Mouse (Mus musculus) MEL (cell line): ENCODE results near the gene Golph3l. TPM values are rescaled to one million over a fixed set of nuclear protein-coding genes. Genes with fewer than 3 reads are reported as not detected.
A peak's percentile ranks its signal among the peaks of the same experiment; 100 is the strongest.

Source experiments
- DNase-seq: peaks from one replicate; pipeline ENCODE4 v3.0.0; 2011; ENCODE audit warnings: low read depth, low spot score
- H3K27ac ChIP-seq: 2 replicates; pipeline ENCODE4 v1.5.1; 2012; ENCODE audit warnings: low read depth, mild to moderate bottlenecking, control low read depth, low read length, moderate library complexity; ENCODE audit not compliant: control insufficient read depth
- H3K27me3 ChIP-seq, 2 experiments: fragments of 150-350 bp in 1 of 2; sonication (generic) in 1 of 2; 2 replicates each; pipeline ENCODE4 v1.6.1; 2012; ENCODE audit warnings: low read length in 2 of 2, mild to moderate bottlenecking in 2 of 2, improper control_type of control experiment in 1 of 2, moderate library complexity in 1 of 2; ENCODE audit not compliant: insufficient read depth in 2 of 2, control insufficient read depth in 1 of 2
- H3K36me3 ChIP-seq, 2 experiments: 2 replicates each; pipeline ENCODE4 v1.6.1; 2012 to 2014; ENCODE audit warnings: low read length in 2 of 2, improper control_type of control experiment in 1 of 2, inconsistent platforms in 1 of 2, mild to moderate bottlenecking in 1 of 2; ENCODE audit not compliant: insufficient read depth in 2 of 2, control insufficient read depth in 1 of 2
- H3K4me1 ChIP-seq, 2 experiments: fragments of 150-350 bp in 1 of 2; sonication (generic) in 1 of 2; 2 replicates each; pipeline ENCODE4 v1.6.1; 2012; ENCODE audit warnings: low read length in 2 of 2, improper control_type of control experiment in 1 of 2, mild to moderate bottlenecking in 1 of 2; ENCODE audit not compliant: insufficient read depth in 2 of 2, control insufficient read depth in 1 of 2
- H3K4me3 ChIP-seq, 2 experiments: fragments of 150-350 bp in 1 of 2; sonication (generic) in 1 of 2; 2 replicates each; pipeline ENCODE4 v1.5.1; 2012; ENCODE audit warnings: low read depth in 2 of 2, low read length in 2 of 2, mild to moderate bottlenecking in 2 of 2, moderate library complexity in 2 of 2, control low read depth in 1 of 2, improper control_type of control experiment in 1 of 2; ENCODE audit not compliant: control insufficient read depth in 1 of 2, insufficient read depth in 1 of 2
- H3K79me2 ChIP-seq: 2 replicates; pipeline ENCODE4 v1.6.1; 2012; ENCODE audit warnings: mild to moderate bottlenecking, low read length, moderate library complexity; ENCODE audit not compliant: control insufficient read depth, poor library complexity, insufficient read depth
- H3K9ac ChIP-seq: 2 replicates; pipeline ENCODE4 v1.6.1; 2012; ENCODE audit warnings: low read depth, mild to moderate bottlenecking, control low read depth, low read length, moderate library complexity; ENCODE audit not compliant: control insufficient read depth, poor library complexity, severe bottlenecking
- H3K9me3 ChIP-seq: fragments of 150-350 bp; sonication (generic); replicated peaks from 2 replicates; pipeline ENCODE4 v1.6.1; 2012; ENCODE audit warnings: mild to moderate bottlenecking, low read length, improper control_type of control experiment, moderate library complexity; ENCODE audit not compliant: insufficient read depth
- ELF1 ChIP-seq: IDR thresholded peaks from 2 replicates; pipeline ENCODE4 v1.6.1; 2014; ENCODE audit warnings: low read depth, mild to moderate bottlenecking, inconsistent platforms, low read length, improper control_type of control experiment, moderate library complexity
- EP300 ChIP-seq, 2 experiments: IDR thresholded peaks; 2 replicates each; pipeline ENCODE4 v1.6.1; 2011; ENCODE audit warnings: improper control_type of control experiment in 2 of 2, low read length in 2 of 2, low read depth in 1 of 2, mild to moderate bottlenecking in 1 of 2
- GABPA ChIP-seq: IDR thresholded peaks from 2 replicates; pipeline ENCODE4 v1.6.1; 2012; ENCODE audit warnings: low read depth, mild to moderate bottlenecking, inconsistent platforms, low read length, improper control_type of control experiment, moderate library complexity
- HCFC1 ChIP-seq: IDR thresholded peaks from 2 replicates; pipeline ENCODE4 v1.6.1; 2012; ENCODE audit warnings: low read depth, mild to moderate bottlenecking, inconsistent platforms, low read length, improper control_type of control experiment, moderate library complexity
- MAFK ChIP-seq: IDR thresholded peaks from 2 replicates; pipeline ENCODE4 v1.6.1; 2011; ENCODE audit warnings: low read depth, mild to moderate bottlenecking, low read length, improper control_type of control experiment, borderline replicate concordance
- MAZ ChIP-seq: IDR thresholded peaks from 2 replicates; pipeline ENCODE4 v1.6.1; 2012; ENCODE audit warnings: low read depth, mild to moderate bottlenecking, inconsistent platforms, low read length, improper control_type of control experiment
- MXI1 ChIP-seq: IDR thresholded peaks from 2 replicates; pipeline ENCODE4 v1.6.1; 2011; ENCODE audit warnings: mild to moderate bottlenecking, low read depth, low read length, improper control_type of control experiment
- NELFE ChIP-seq: IDR thresholded peaks from 2 replicates; pipeline ENCODE4 v1.6.1; 2011; ENCODE audit warnings: low read depth, low read length, improper control_type of control experiment
- NRF1 ChIP-seq: IDR thresholded peaks from 2 replicates; pipeline ENCODE4 v1.6.1; 2014; ENCODE audit warnings: low read depth, mild to moderate bottlenecking, inconsistent platforms, low read length, improper control_type of control experiment, moderate library complexity; ENCODE audit not compliant: poor library complexity, insufficient read depth, severe bottlenecking
- POLR2AphosphoS2 ChIP-seq: IDR thresholded peaks from 2 replicates; pipeline ENCODE4 v1.6.1; 2011; ENCODE audit warnings: low read length, improper control_type of control experiment
- POLR2AphosphoS5 ChIP-seq: IDR thresholded peaks from 2 replicates; pipeline ENCODE4 v1.6.1; 2012; ENCODE audit warnings: low read depth, borderline replicate concordance, mild to moderate bottlenecking, inconsistent platforms, low read length, moderate library complexity, mixed read lengths
- RAD21 ChIP-seq: IDR thresholded peaks from 2 replicates; pipeline ENCODE4 v1.6.1; 2011; ENCODE audit warnings: mild to moderate bottlenecking, low read depth, low read length, improper control_type of control experiment
- RCOR1 ChIP-seq: IDR thresholded peaks from 2 replicates; pipeline ENCODE4 v1.6.1; 2012; ENCODE audit warnings: low read depth, mild to moderate bottlenecking, inconsistent platforms, low read length, improper control_type of control experiment
- SIN3A ChIP-seq: IDR thresholded peaks from 2 replicates; pipeline ENCODE4 v1.6.1; 2012; ENCODE audit warnings: low read length, improper control_type of control experiment, inconsistent platforms
- TAL1 ChIP-seq: IDR thresholded peaks from 2 replicates; pipeline ENCODE4 v1.6.1; 2012; ENCODE audit warnings: mild to moderate bottlenecking, inconsistent platforms, low read length, moderate library complexity, mixed read lengths
- TBP ChIP-seq: IDR thresholded peaks from 2 replicates; pipeline ENCODE4 v1.8.0; 2011; ENCODE audit warnings: low read depth, low read length, improper control_type of control experiment
- USF2 ChIP-seq, 2 experiments: IDR thresholded peaks; 2 replicates each; pipeline ENCODE4 v1.6.1; 2011 to 2012; ENCODE audit warnings: improper control_type of control experiment in 2 of 2, low read length in 2 of 2, borderline replicate concordance in 1 of 2, inconsistent platforms in 1 of 2, low read depth in 1 of 2, mild to moderate bottlenecking in 1 of 2; ENCODE audit not compliant: insufficient read depth in 1 of 2
- ZMIZ1 ChIP-seq: IDR thresholded peaks from 2 replicates; pipeline ENCODE4 v1.6.1; 2012; ENCODE audit warnings: low read depth, mild to moderate bottlenecking, inconsistent platforms, low read length, improper control_type of control experiment, moderate library complexity
- polyA plus RNA-seq, 2 experiments: library from polyadenylated mRNA; stranded (reverse) in 1 of 2; unstranded in 1 of 2; fragments of >175 nt in 1 of 2; fragments of >200 nt in 1 of 2; gene quantifications; 2 replicates each; pipeline versions ENCODE4 v1.2.1 to v1.2.4; 2012; ENCODE audit warnings: low replicate concordance in 2 of 2, low read depth in 1 of 2; ENCODE audit not compliant: insufficient read length in 2 of 2, insufficient read depth in 1 of 2, missing spikeins in 1 of 2
- total RNA-seq: library from RNA; depleted of rRNA; stranded (reverse); fragments of 300-350 nt; gene quantifications from 2 replicates; pipeline ENCODE4 v1.2.3, GENCODE M21; 2012

Golph3l gene
- total and polyA plus RNA-seq, 3 experiments = 43.8 to 45.1 TPM; not detected in 1

- H3K4me1 ChIP-seq = peaks cover 23 to 24% of the 10 kb centered on the region in 2 experiments
- peak overlapping the region; percentile 64 to 90; a peak in 3 of 4 replicates for H3K4me3 ChIP-seq
- no peak for TF ChIP-seq GABPA
- TF ChIP-seq EP300 (IDR thresholded peaks at IDR 0.05; ENCODE audit: low read depth in 1 of 2, low read length in 2 of 2) = no peak
- TF ChIP-seq NRF1 = no peak
- TF ChIP-seq ELF1 = no peak
- no peak for TF ChIP-seq HCFC1
- no peak for TF ChIP-seq SIN3A
- TF ChIP-seq RAD21 = no peak
- TF ChIP-seq TAL1 = no peak
- TF ChIP-seq NELFE = no peak
- TF ChIP-seq TBP = no peak
- TF ChIP-seq USF2 (IDR thresholded peaks at IDR 0.05; ENCODE audit: borderline replicate concordance in 1 of 2, insufficient read depth in 1 of 2, low read depth in 1 of 2, low read length in 2 of 2) = no peak
- TF ChIP-seq MXI1 = no peak
- no peak for TF ChIP-seq POLR2AphosphoS2
- TF ChIP-seq ZMIZ1 = no peak
- TF ChIP-seq MAZ = no peak
- TF ChIP-seq MAFK = no peak
- TF ChIP-seq RCOR1 = no peak
These were observed 69.0 kb downstream of the Golph3l start for GRCm38 (mm10) chr3:95657711-95658110.

GRCm38 (mm10) chr3:95658236-95658867, 69.6 kb downstream of the Golph3l start, which contains the start of gene Mcl1:
Gene Mcl1 (plus strand): TSS chr3:95658788.
- peaks cover 33 to 39% of the 10 kb centered on the region in 2 experiments for H3K36me3 ChIP-seq
- peaks cover 29 to 30% of the 10 kb centered on the region in 2 experiments for H3K4me1 ChIP-seq
- peak within 1 kb of the TSS; percentile 83 for H3K27ac ChIP-seq

More at GRCm38 (mm10) chr3:95657711-95658110, 69.0 kb downstream of the Golph3l start:
- Histone ChIP-seq H3K27ac (peak overlapping the region; percentile 76), H3K36me3 (peaks cover 28 to 33% of the 10 kb centered on the region in 2 experiments), H3K9ac (peak overlapping the region; percentile 75), H3K27me3 (no peaks in the 10 kb centered on the region), H3K9me3 (no peaks in the 10 kb centered on the region), H3K79me2 (peaks cover 41% of the 10 kb centered on the region)
- no peak for DNase-seq

More at GRCm38 (mm10) chr3:95658236-95658867, 69.6 kb downstream of the Golph3l start, which contains the start of gene Mcl1:
- H3K79me2 ChIP-seq = peaks cover 46% of the 10 kb centered on the region
- peak within 1 kb of the TSS; percentile 64 to 90 for H3K4me3 ChIP-seq
- TF ChIP-seq TBP (no peak), POLR2AphosphoS5 (peak; percentile 99)
- H3K9me3 ChIP-seq = no peaks in the 10 kb centered on the region
- H3K9ac ChIP-seq = peak within 1 kb of the TSS; percentile 92
- H3K27me3 ChIP-seq = no peaks in the 10 kb centered on the region
- DNase-seq = peak; percentile 99
